Mouse (Mus musculus) liver, embryonic 15.5 days (tissue): ENCODE results near the gene Usp21. TPM values are rescaled to one million over a fixed set of nuclear protein-coding genes. Genes with fewer than 3 reads are reported as not detected.

ENCODE experiments used
- ATAC-seq: fragments of 200-750 bp; cut with Nextera tagmentation; 2 replicates; pipeline ENCODE4 v1.8.0; 2017; ENCODE audit warnings: moderate number of reproducible peaks, mild to moderate bottlenecking, moderate library complexity; ENCODE audit not compliant: insufficient read depth
- H3K27ac ChIP-seq: fragments of 300-500 bp; sonication (generic); replicated peaks from 2 replicates; pipeline ENCODE4 v1.5.1; 2015; ENCODE audit warnings: mild to moderate bottlenecking, inconsistent platforms
- H3K27me3 ChIP-seq: fragments of 300-500 bp; sonication (generic); 2 replicates; pipeline ENCODE4 v1.6.1; 2015; ENCODE audit warnings: mild to moderate bottlenecking, inconsistent platforms
- H3K36me3 ChIP-seq: fragments of 300-500 bp; sonication (generic); replicated peaks from 2 replicates; pipeline ENCODE4 v1.6.1; 2015; ENCODE audit warnings: moderate library complexity, mild to moderate bottlenecking, inconsistent platforms
- H3K4me1 ChIP-seq: fragments of 300-500 bp; sonication (generic); replicated peaks from 2 replicates; pipeline ENCODE4 v1.6.1; 2015; ENCODE audit warnings: inconsistent platforms
- H3K4me2 ChIP-seq: fragments of 300-500 bp; sonication (generic); 2 replicates; pipeline ENCODE4 v1.6.1; 2015; ENCODE audit warnings: moderate library complexity, mild to moderate bottlenecking, inconsistent platforms
- H3K4me3 ChIP-seq: fragments of 300-500 bp; sonication (generic); replicated peaks from 2 replicates; pipeline ENCODE4 v1.5.1; 2015; ENCODE audit warnings: mild to moderate bottlenecking, inconsistent platforms
- H3K9ac ChIP-seq: fragments of 300-500 bp; sonication (generic); 2 replicates; pipeline ENCODE4 v1.6.1; 2015; ENCODE audit warnings: moderate library complexity, mild to moderate bottlenecking, inconsistent platforms
- H3K9me3 ChIP-seq: fragments of 300-500 bp; sonication (generic); replicated peaks from 2 replicates; pipeline ENCODE4 v1.6.1; 2016; ENCODE audit warnings: inconsistent platforms
- WGBS: fragments of 180-500 bp; shearing (Covaris S2); methylation state at CpG from one replicate; pipeline ENCODE4 v1.1.7; 2015; ENCODE audit warnings: mixed read lengths; ENCODE audit not compliant: insufficient replicate concordance; 5-methylcytosine and 5-hydroxymethylcytosine counted together
- polyA plus RNA-seq: library from polyadenylated mRNA; unstranded; fragments of >200 nt; fragmentation: Nextera tagmentation; extraction: Ambion mirVana; gene quantifications from 2 replicates; pipeline ENCODE4 v1.2.1, GENCODE M21; 2015

Gene Usp21
- polyA plus RNA-seq, 1 experiment from 2014 or later, result 24.9 TPM

- peak overlapping the region; percentile 81; the same call in 1 of the 2 replicates for H3K4me2 ChIP-seq
- WGBS, result 91% methylated on average over 14 of the region's 14 CpGs
- no peak for ATAC-seq
- H3K36me3 ChIP-seq, result peaks cover 85% of the 10 kb centered on the region
- H3K27ac ChIP-seq, result peak overlapping the region; percentile 48
- no peaks in the 10 kb centered on the region for H3K27me3 ChIP-seq
- no peak overlapping the region for H3K4me3 ChIP-seq
- no peaks in the 10 kb centered on the region for H3K9me3 ChIP-seq
- H3K4me1 ChIP-seq, result peaks cover 76% of the 10 kb centered on the region
- no peak overlapping the region for H3K9ac ChIP-seq
Observed at GRCm38 (mm10) chr1:171276110-171276748, 11.6 kb downstream of the Usp21 start.

GRCm38 (mm10) chr1:171275144-171275734 lies 12.6 kb downstream of the Usp21 start:
- H3K27me3 ChIP-seq, result no peaks in the 10 kb centered on the region
- peaks cover 82% of the 10 kb centered on the region for H3K4me1 ChIP-seq
- peaks cover 85% of the 10 kb centered on the region for H3K36me3 ChIP-seq
- 0 out of 2 replicates have a peak overlapping the region, but pooled peaks have one; percentile 4 for H3K4me2 ChIP-seq
- H3K9ac ChIP-seq, result no peak overlapping the region
- H3K27ac ChIP-seq, result peak overlapping the region; percentile 51
- 92% methylated on average over 11 of the region's 11 CpGs for WGBS
- ATAC-seq, result no peak
- no peaks in the 10 kb centered on the region for H3K9me3 ChIP-seq
- no peak overlapping the region for H3K4me3 ChIP-seq

GRCm38 (mm10) chr1:171274171-171274570 lies 13.6 kb downstream of the Usp21 start:
- ATAC-seq, result no peak
- peaks cover 76% of the 10 kb centered on the region for H3K36me3 ChIP-seq
- no peak overlapping the region for H3K4me3 ChIP-seq
- H3K9me3 ChIP-seq, result no peaks in the 10 kb centered on the region
- WGBS, result 88% methylated on average over 12 of the region's 12 CpGs
- no peak overlapping the region for H3K9ac ChIP-seq
- H3K4me1 ChIP-seq, result peaks cover 82% of the 10 kb centered on the region
- 0 out of 2 replicates have a peak overlapping the region, but pooled peaks have one; percentile 3 for H3K4me2 ChIP-seq
- no peaks in the 10 kb centered on the region for H3K27me3 ChIP-seq
- H3K27ac ChIP-seq, result peak overlapping the region; percentile 51

GRCm38 (mm10) chr1:171272086-171272485 lies 15.7 kb downstream of the Usp21 start:
- 56% methylated on average over 3 of the region's 3 CpGs for WGBS
- Histone ChIP-seq H3K36me3 (peaks cover 56% of the 10 kb centered on the region), H3K27ac (peak overlapping the region; percentile 87), H3K9ac (peak overlapping the region; percentile 77; the same call in 1 of the 2 replicates), H3K4me2 (peak overlapping the region; percentile 88), H3K4me1 (peaks cover 65% of the 10 kb centered on the region), H3K27me3 (no peaks in the 10 kb centered on the region), H3K9me3 (no peaks in the 10 kb centered on the region), H3K4me3 (peak overlapping the region; percentile 82)
- ATAC-seq, result no peak

GRCm38 (mm10) chr1:171271622-171272021 lies 16.2 kb downstream of the Usp21 start:
- peak overlapping the region; percentile 88 for H3K4me2 ChIP-seq
- peaks cover 62% of the 10 kb centered on the region for H3K4me1 ChIP-seq
- H3K9ac ChIP-seq, result peak overlapping the region; percentile 77

GRCm38 (mm10) chr1:171271196-171271595 lies 16.6 kb downstream of the Usp21 start:
- H3K4me2 ChIP-seq, result peak overlapping the region; percentile 88
- H3K27me3 ChIP-seq, result no peaks in the 10 kb centered on the region
- 26% methylated on average over 9 of the region's 9 CpGs for WGBS
- H3K36me3 ChIP-seq, result peaks cover 47% of the 10 kb centered on the region
- H3K27ac ChIP-seq, result peak overlapping the region; percentile 87
- peaks cover 63% of the 10 kb centered on the region for H3K4me1 ChIP-seq
- H3K9me3 ChIP-seq, result no peaks in the 10 kb centered on the region
- peak overlapping the region; percentile 77 for H3K9ac ChIP-seq
- no peak for ATAC-seq
- peak overlapping the region; percentile 82 for H3K4me3 ChIP-seq

More at GRCm38 (mm10) chr1:171271622-171272021, 16.2 kb downstream of the Usp21 start:
- ATAC-seq, result no peak
- 48% methylated on average over 10 of the region's 10 CpGs for WGBS
- Histone ChIP-seq H3K9me3 (no peaks in the 10 kb centered on the region), H3K27me3 (no peaks in the 10 kb centered on the region), H3K27ac (peak overlapping the region; percentile 87), H3K4me3 (peak overlapping the region; percentile 82), H3K36me3 (peaks cover 51% of the 10 kb centered on the region)

GRCm38 (mm10) chr1:171270573-171270900 lies 17.3 kb downstream of the Usp21 start:
- Histone ChIP-seq H3K4me1 (peaks cover 58% of the 10 kb centered on the region), H3K36me3 (peaks cover 40% of the 10 kb centered on the region), H3K4me3 (peak overlapping the region; percentile 82), H3K9me3 (no peaks in the 10 kb centered on the region), H3K27me3 (no peaks in the 10 kb centered on the region), H3K9ac (peak overlapping the region; percentile 77), H3K27ac (peak overlapping the region; percentile 87), H3K4me2 (peak overlapping the region; percentile 88)
- peak; percentile 65 for ATAC-seq
- WGBS, result under 1% methylated on average over 19 of the region's 19 CpGs

GRCm38 (mm10) chr1:171269848-171270572 lies 17.8 kb downstream of the Usp21 start, which contains the start of gene B4galt3:
TSS of gene B4galt3 (plus strand) at chr1:171270328.
- peaks cover 53% of the 10 kb centered on the region for H3K4me1 ChIP-seq
- H3K4me3 ChIP-seq, result peak within 1 kb of the TSS; percentile 82
- 4% methylated on average over 36 of the region's 36 CpGs for WGBS
- H3K27me3 ChIP-seq, result no peaks in the 10 kb centered on the region
- H3K4me2 ChIP-seq, result peak within 1 kb of the TSS; percentile 88
- H3K9ac ChIP-seq, result peak within 1 kb of the TSS; percentile 77
- H3K27ac ChIP-seq, result peak within 1 kb of the TSS; percentile 87
- H3K36me3 ChIP-seq, result peaks cover 35% of the 10 kb centered on the region
- H3K9me3 ChIP-seq, result no peaks in the 10 kb centered on the region
- peak; percentile 92 for ATAC-seq

GRCm38 (mm10) chr1:171268341-171268740 lies 19.4 kb downstream of the Usp21 start:
- H3K4me3 ChIP-seq, result no peak overlapping the region
- no peak overlapping the region for H3K4me2 ChIP-seq
- peaks cover 39% of the 10 kb centered on the region for H3K4me1 ChIP-seq
- H3K36me3 ChIP-seq, result peaks cover 18% of the 10 kb centered on the region
- no peak for ATAC-seq
- no peak overlapping the region for H3K9ac ChIP-seq
- no peaks in the 10 kb centered on the region for H3K9me3 ChIP-seq
- H3K27me3 ChIP-seq, result peaks cover 4% of the 10 kb centered on the region
- 35% methylated on average over 1 of the region's 1 CpGs for WGBS
- H3K27ac ChIP-seq, result no peak overlapping the region

- Histone ChIP-seq H3K9ac (no peak overlapping the region), H3K4me2 (no peak overlapping the region)
Observed at GRCm38 (mm10) chr1:171265971-171266744, 21.6 kb downstream of the Usp21 start.

More at GRCm38 (mm10) chr1:171265971-171266744, 21.6 kb downstream of the Usp21 start:
- no peaks in the 10 kb centered on the region for H3K36me3 ChIP-seq
- no peak overlapping the region for H3K27ac ChIP-seq
- ATAC-seq, result no peak
- H3K4me3 ChIP-seq, result no peak overlapping the region
- H3K27me3 ChIP-seq, result peaks cover 23% of the 10 kb centered on the region
- H3K9me3 ChIP-seq, result no peaks in the 10 kb centered on the region
- WGBS, result 24% methylated on average over 4 of the region's 4 CpGs
- peaks cover 33% of the 10 kb centered on the region for H3K4me1 ChIP-seq
